Mouse (Mus musculus) MEL (cell line): ENCODE data around the gene Qsox2. TPM values are rescaled to one million over a fixed set of nuclear protein-coding genes. Genes with fewer than 3 reads are reported as not detected.

ENCODE experiments used
- DNase-seq: peaks from one replicate; pipeline ENCODE4 v3.0.0; 2011; ENCODE audit warnings: low read depth, low spot score
- H3K27ac ChIP-seq: 2 replicates; pipeline ENCODE4 v1.5.1; 2012; ENCODE audit warnings: low read depth, mild to moderate bottlenecking, control low read depth, low read length, moderate library complexity; ENCODE audit not compliant: control insufficient read depth
- H3K27me3 ChIP-seq, 2 experiments: fragments of 150-350 bp in 1 of 2; sonication (generic) in 1 of 2; 2 replicates each; pipeline ENCODE4 v1.6.1; 2012; ENCODE audit warnings: low read length in 2 of 2, mild to moderate bottlenecking in 2 of 2, improper control_type of control experiment in 1 of 2, moderate library complexity in 1 of 2; ENCODE audit not compliant: insufficient read depth in 2 of 2, control insufficient read depth in 1 of 2
- H3K36me3 ChIP-seq, 2 experiments: 2 replicates each; pipeline ENCODE4 v1.6.1; 2012 to 2014; ENCODE audit warnings: low read length in 2 of 2, improper control_type of control experiment in 1 of 2, inconsistent platforms in 1 of 2, mild to moderate bottlenecking in 1 of 2; ENCODE audit not compliant: insufficient read depth in 2 of 2, control insufficient read depth in 1 of 2
- H3K4me1 ChIP-seq, 2 experiments: fragments of 150-350 bp in 1 of 2; sonication (generic) in 1 of 2; 2 replicates each; pipeline ENCODE4 v1.6.1; 2012; ENCODE audit warnings: low read length in 2 of 2, improper control_type of control experiment in 1 of 2, mild to moderate bottlenecking in 1 of 2; ENCODE audit not compliant: insufficient read depth in 2 of 2, control insufficient read depth in 1 of 2
- H3K4me3 ChIP-seq, 2 experiments: fragments of 150-350 bp in 1 of 2; sonication (generic) in 1 of 2; 2 replicates each; pipeline ENCODE4 v1.5.1; 2012; ENCODE audit warnings: low read depth in 2 of 2, low read length in 2 of 2, mild to moderate bottlenecking in 2 of 2, moderate library complexity in 2 of 2, control low read depth in 1 of 2, improper control_type of control experiment in 1 of 2; ENCODE audit not compliant: control insufficient read depth in 1 of 2, insufficient read depth in 1 of 2
- H3K79me2 ChIP-seq: 2 replicates; pipeline ENCODE4 v1.6.1; 2012; ENCODE audit warnings: mild to moderate bottlenecking, low read length, moderate library complexity; ENCODE audit not compliant: control insufficient read depth, poor library complexity, insufficient read depth
- H3K9ac ChIP-seq: 2 replicates; pipeline ENCODE4 v1.6.1; 2012; ENCODE audit warnings: low read depth, mild to moderate bottlenecking, control low read depth, low read length, moderate library complexity; ENCODE audit not compliant: control insufficient read depth, poor library complexity, severe bottlenecking
- H3K9me3 ChIP-seq: fragments of 150-350 bp; sonication (generic); replicated peaks from 2 replicates; pipeline ENCODE4 v1.6.1; 2012; ENCODE audit warnings: mild to moderate bottlenecking, low read length, improper control_type of control experiment, moderate library complexity; ENCODE audit not compliant: insufficient read depth
- BHLHE40 ChIP-seq: IDR thresholded peaks from 2 replicates; pipeline ENCODE4 v1.6.1; 2012; ENCODE audit warnings: low read depth, mild to moderate bottlenecking, inconsistent platforms, low read length, improper control_type of control experiment, borderline replicate concordance
- CHD2 ChIP-seq: IDR thresholded peaks from 2 replicates; pipeline ENCODE4 v1.6.1; 2011; ENCODE audit warnings: low read length, improper control_type of control experiment
- CTCF ChIP-seq, 3 experiments: IDR thresholded peaks in 2 of 3; conservative IDR thresholded peaks in 1 of 3; 2 replicates each; pipeline ENCODE4 v1.5.1; 2011 to 2012; ENCODE audit warnings: low read length in 3 of 3, low read depth in 2 of 3, mild to moderate bottlenecking in 2 of 3, improper control_type of control experiment in 1 of 3, inconsistent platforms in 1 of 3, mixed read lengths in 1 of 3, moderate library complexity in 1 of 3; ENCODE audit not compliant: control insufficient read depth in 1 of 3, insufficient read depth in 1 of 3, poor library complexity in 1 of 3, severe bottlenecking in 1 of 3
- E2F4 ChIP-seq: IDR thresholded peaks from 2 replicates; pipeline ENCODE4 v1.6.1; 2011; ENCODE audit warnings: low read depth, low read length, improper control_type of control experiment, borderline replicate concordance
- EP300 ChIP-seq, 2 experiments: IDR thresholded peaks; 2 replicates each; pipeline ENCODE4 v1.6.1; 2011; ENCODE audit warnings: improper control_type of control experiment in 2 of 2, low read length in 2 of 2, low read depth in 1 of 2, mild to moderate bottlenecking in 1 of 2
- ETS1 ChIP-seq: IDR thresholded peaks from 2 replicates; pipeline ENCODE4 v1.6.1; 2012; ENCODE audit warnings: low read depth, mild to moderate bottlenecking, inconsistent platforms, low read length, improper control_type of control experiment, moderate library complexity
- GABPA ChIP-seq: IDR thresholded peaks from 2 replicates; pipeline ENCODE4 v1.6.1; 2012; ENCODE audit warnings: low read depth, mild to moderate bottlenecking, inconsistent platforms, low read length, improper control_type of control experiment, moderate library complexity
- GATA1 ChIP-seq: IDR thresholded peaks from 2 replicates; pipeline ENCODE4 v1.6.1; 2011; ENCODE audit warnings: low read depth, low read length, improper control_type of control experiment
- HCFC1 ChIP-seq: IDR thresholded peaks from 2 replicates; pipeline ENCODE4 v1.6.1; 2012; ENCODE audit warnings: low read depth, mild to moderate bottlenecking, inconsistent platforms, low read length, improper control_type of control experiment, moderate library complexity
- MEF2A ChIP-seq: IDR thresholded peaks from 2 replicates; pipeline ENCODE4 v1.6.1; 2014; ENCODE audit warnings: low read depth, mild to moderate bottlenecking, inconsistent platforms, low read length, improper control_type of control experiment; ENCODE audit not compliant: poor library complexity, insufficient replicate concordance, severe bottlenecking; ENCODE audit errors: extremely low read depth
- MYC ChIP-seq: IDR thresholded peaks from 2 replicates; pipeline ENCODE4 v1.6.1; 2011; ENCODE audit warnings: low read depth, mild to moderate bottlenecking, low read length, improper control_type of control experiment, moderate library complexity
- POLR2A ChIP-seq, 2 experiments: IDR thresholded peaks; 2 replicates each; pipeline ENCODE4 v1.6.1; 2011 to 2012; ENCODE audit warnings: low read length in 2 of 2, mild to moderate bottlenecking in 2 of 2, control low read depth in 1 of 2, improper control_type of control experiment in 1 of 2, low read depth in 1 of 2, moderate library complexity in 1 of 2; ENCODE audit not compliant: control insufficient read depth in 1 of 2, insufficient read depth in 1 of 2, poor library complexity in 1 of 2
- POLR2AphosphoS5 ChIP-seq: IDR thresholded peaks from 2 replicates; pipeline ENCODE4 v1.6.1; 2012; ENCODE audit warnings: low read depth, borderline replicate concordance, mild to moderate bottlenecking, inconsistent platforms, low read length, moderate library complexity, mixed read lengths
- RCOR1 ChIP-seq: IDR thresholded peaks from 2 replicates; pipeline ENCODE4 v1.6.1; 2012; ENCODE audit warnings: low read depth, mild to moderate bottlenecking, inconsistent platforms, low read length, improper control_type of control experiment
- TCF12 ChIP-seq: IDR thresholded peaks from 2 replicates; pipeline ENCODE4 v1.6.1; 2014; ENCODE audit warnings: low read depth, mild to moderate bottlenecking, inconsistent platforms, low read length, improper control_type of control experiment, moderate library complexity
- UBTF ChIP-seq: IDR thresholded peaks from 2 replicates; pipeline ENCODE4 v1.6.1; 2012; ENCODE audit warnings: low read depth, mild to moderate bottlenecking, inconsistent platforms, low read length, improper control_type of control experiment, moderate library complexity, borderline replicate concordance; ENCODE audit not compliant: insufficient read depth
- USF2 ChIP-seq, 2 experiments: IDR thresholded peaks; 2 replicates each; pipeline ENCODE4 v1.6.1; 2011 to 2012; ENCODE audit warnings: improper control_type of control experiment in 2 of 2, low read length in 2 of 2, borderline replicate concordance in 1 of 2, inconsistent platforms in 1 of 2, low read depth in 1 of 2, mild to moderate bottlenecking in 1 of 2; ENCODE audit not compliant: insufficient read depth in 1 of 2
- ZMIZ1 ChIP-seq: IDR thresholded peaks from 2 replicates; pipeline ENCODE4 v1.6.1; 2012; ENCODE audit warnings: low read depth, mild to moderate bottlenecking, inconsistent platforms, low read length, improper control_type of control experiment, moderate library complexity
- ZNF384 ChIP-seq: IDR thresholded peaks from 2 replicates; pipeline ENCODE4 v1.6.1; 2012; ENCODE audit warnings: low read depth, mild to moderate bottlenecking, inconsistent platforms, low read length, improper control_type of control experiment
- polyA plus RNA-seq, 2 experiments: library from polyadenylated mRNA; stranded (reverse) in 1 of 2; unstranded in 1 of 2; fragments of >175 nt in 1 of 2; fragments of >200 nt in 1 of 2; gene quantifications; 2 replicates each; pipeline versions ENCODE4 v1.2.1 to v1.2.4; 2012; ENCODE audit warnings: low replicate concordance in 2 of 2, low read depth in 1 of 2; ENCODE audit not compliant: insufficient read length in 2 of 2, insufficient read depth in 1 of 2, missing spikeins in 1 of 2
- total RNA-seq: library from RNA; depleted of rRNA; stranded (reverse); fragments of 300-350 nt; gene quantifications from 2 replicates; pipeline ENCODE4 v1.2.3, GENCODE M21; 2012

The Qsox2 gene
- total and polyA plus RNA-seq, 3 experiments, result 12.1 to 17.0 TPM; not detected in 1

- no peak overlapping the region for H3K4me3 ChIP-seq
- DNase-seq, result no peak
- H3K27ac ChIP-seq, result no peak overlapping the region
- no peaks in the 10 kb centered on the region; a peak in 1 of 4 replicates for H3K27me3 ChIP-seq
- H3K9me3 ChIP-seq, result no peaks in the 10 kb centered on the region
- H3K79me2 ChIP-seq, result no peaks in the 10 kb centered on the region
- H3K36me3 ChIP-seq, result no peaks in the 10 kb centered on the region
- no peaks in the 10 kb centered on the region for H3K4me1 ChIP-seq
- TF ChIP-seq CTCF (IDR thresholded peaks at IDR 0.05 in 2 of 3, conservative IDR thresholded peaks at IDR 0.05 in 1 of 3; ENCODE audit: control insufficient read depth in 1 of 3, insufficient read depth in 1 of 3, low read depth in 2 of 3, low read length in 3 of 3, poor library complexity in 1 of 3, severe bottlenecking in 1 of 3), result no peak
- no peak for TF ChIP-seq CHD2
- TF ChIP-seq POLR2AphosphoS5, result no peak
- no peak for TF ChIP-seq GABPA
- no peak for TF ChIP-seq GATA1
- no peak for TF ChIP-seq TCF12
- no peak for TF ChIP-seq POLR2A (IDR thresholded peaks at IDR 0.05; ENCODE audit: control insufficient read depth in 1 of 2, insufficient read depth in 1 of 2, low read depth in 1 of 2, low read length in 2 of 2, poor library complexity in 1 of 2)
- no peak for TF ChIP-seq MYC
- TF ChIP-seq ETS1, result no peak
- TF ChIP-seq ZNF384, result no peak
- TF ChIP-seq E2F4, result no peak
- TF ChIP-seq MEF2A, result no peak
- TF ChIP-seq UBTF, result no peak
- no peak for TF ChIP-seq ZMIZ1
- H3K9ac ChIP-seq, result no peak overlapping the region
Measured at GRCm38 (mm10) chr2:26170376-26170775, 66.9 kb downstream of the Qsox2 start.

DNA sequence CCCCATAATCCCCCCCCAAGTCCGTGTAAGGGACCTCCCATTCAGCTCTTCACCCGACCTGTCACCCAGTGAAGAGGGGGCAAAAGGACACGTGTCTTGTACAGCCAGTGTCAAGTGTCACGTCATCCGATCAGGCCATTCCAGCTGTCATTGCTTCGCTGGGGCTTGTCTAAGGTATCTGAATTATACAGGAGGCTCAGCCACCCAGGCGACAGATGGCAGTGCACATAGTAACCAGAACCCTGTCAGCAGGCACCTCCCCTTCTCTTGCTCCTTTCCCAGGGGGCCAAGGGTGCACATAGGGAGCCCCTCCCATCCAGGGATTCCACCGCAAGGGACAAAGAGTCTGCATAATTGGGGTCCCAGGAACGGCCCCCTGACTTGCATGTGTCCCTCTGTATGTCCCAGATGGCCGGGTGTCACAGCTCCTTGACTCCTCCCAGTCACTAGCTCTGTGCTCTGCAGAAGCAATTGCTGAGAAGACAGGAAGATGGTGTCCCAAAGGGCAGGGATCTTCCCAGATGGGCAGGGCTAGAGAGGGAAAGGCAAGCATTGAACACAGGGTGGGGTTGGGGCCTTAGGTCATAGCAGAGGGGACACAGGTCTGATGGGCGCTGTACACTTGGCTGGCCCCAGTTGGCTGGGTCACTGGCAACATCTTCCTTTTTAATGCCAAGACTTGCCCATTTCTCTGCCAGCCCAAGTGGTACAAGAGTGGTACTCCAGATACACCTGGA, 68.3 kb downstream of the Qsox2 start:
- TF ChIP-seq USF2 (IDR thresholded peaks at IDR 0.05; ENCODE audit: borderline replicate concordance in 1 of 2, insufficient read depth in 1 of 2, low read depth in 1 of 2, low read length in 2 of 2) (no peak), HCFC1 (no peak), ZMIZ1 (no peak), EP300 (IDR thresholded peaks at IDR 0.05; ENCODE audit: low read depth in 1 of 2, low read length in 2 of 2) (no peak), BHLHE40 (no peak), RCOR1 (no peak), CTCF (IDR thresholded peaks at IDR 0.05 in 2 of 3, conservative IDR thresholded peaks at IDR 0.05 in 1 of 3; ENCODE audit: control insufficient read depth in 1 of 3, insufficient read depth in 1 of 3, low read depth in 2 of 3, low read length in 3 of 3, poor library complexity in 1 of 3, severe bottlenecking in 1 of 3) (no peak)
- H3K4me3 ChIP-seq, result no peak overlapping the region
- no peaks in the 10 kb centered on the region for H3K36me3 ChIP-seq
- DNase-seq, result no peak
- no peaks in the 10 kb centered on the region for H3K4me1 ChIP-seq
- H3K27ac ChIP-seq, result no peak overlapping the region
- no peaks in the 10 kb centered on the region; a peak in 1 of 4 replicates for H3K27me3 ChIP-seq
- no peak overlapping the region for H3K9ac ChIP-seq
- H3K79me2 ChIP-seq, result no peaks in the 10 kb centered on the region
- H3K9me3 ChIP-seq, result no peaks in the 10 kb centered on the region
